Mouse (Mus musculus) heart, embryonic 15.5 days (tissue): Measurements from ENCODE around the gene Braf. TPM values are rescaled to one million over a fixed set of nuclear protein-coding genes. Genes with fewer than 3 reads are reported as not detected.
"Not testable (repeated sequence)": the region's sequence is repeated elsewhere in the genome, so short reads cannot be mapped to it uniquely, and the experiment has no call there.

Experiments
- ATAC-seq: fragments of 200-750 bp; cut with Nextera tagmentation; replicated peaks from 2 replicates; pipeline ENCODE4 v1.8.0; 2017; ENCODE audit warnings: low read depth, moderate TSS enrichment; ENCODE audit not compliant: insufficient number of reproducible peaks, insufficient read depth, low FRiP score
- H3K27ac ChIP-seq: fragments of 300-500 bp; sonication (generic); 2 replicates; pipeline ENCODE4 v1.5.1; 2015; ENCODE audit warnings: mild to moderate bottlenecking, inconsistent platforms
- H3K27me3 ChIP-seq: fragments of 300-500 bp; sonication (generic); 2 replicates; pipeline ENCODE4 v1.6.1; 2015; ENCODE audit warnings: inconsistent platforms
- H3K36me3 ChIP-seq: fragments of 300-500 bp; sonication (generic); 2 replicates; pipeline ENCODE4 v1.6.1; 2015; ENCODE audit warnings: mild to moderate bottlenecking, inconsistent platforms
- H3K4me1 ChIP-seq: fragments of 300-500 bp; sonication (generic); replicated peaks from 2 replicates; pipeline ENCODE4 v1.6.1; 2015; ENCODE audit warnings: inconsistent platforms
- H3K4me2 ChIP-seq: fragments of 300-500 bp; sonication (generic); 2 replicates; pipeline ENCODE4 v1.6.1; 2015; ENCODE audit warnings: inconsistent platforms, mild to moderate bottlenecking, moderate library complexity
- H3K4me3 ChIP-seq: fragments of 300-500 bp; sonication (generic); 2 replicates; pipeline ENCODE4 v1.5.1; 2015; ENCODE audit warnings: mild to moderate bottlenecking, inconsistent platforms
- H3K9ac ChIP-seq: fragments of 300-500 bp; sonication (generic); 2 replicates; pipeline ENCODE4 v1.6.1; 2015; ENCODE audit warnings: mild to moderate bottlenecking, inconsistent platforms
- H3K9me3 ChIP-seq: fragments of 300-500 bp; sonication (generic); replicated peaks from 2 replicates; pipeline ENCODE4 v1.6.1; 2016; ENCODE audit warnings: inconsistent platforms
- WGBS: fragments of 180-500 bp; shearing (Covaris S2); methylation state at CpG from one replicate; pipeline ENCODE4 v1.1.7; 2015; ENCODE audit warnings: mixed read lengths; 5-methylcytosine and 5-hydroxymethylcytosine counted together
- polyA plus RNA-seq: library from polyadenylated mRNA; unstranded; fragments of >200 nt; fragmentation: Nextera tagmentation; extraction: Ambion mirVana; gene quantifications from 2 replicates; pipeline ENCODE4 v1.2.1, GENCODE M21; 2015

The Braf gene
- polyA plus RNA-seq, 1 experiment from 2014 or later: 8.7 TPM

DNA sequence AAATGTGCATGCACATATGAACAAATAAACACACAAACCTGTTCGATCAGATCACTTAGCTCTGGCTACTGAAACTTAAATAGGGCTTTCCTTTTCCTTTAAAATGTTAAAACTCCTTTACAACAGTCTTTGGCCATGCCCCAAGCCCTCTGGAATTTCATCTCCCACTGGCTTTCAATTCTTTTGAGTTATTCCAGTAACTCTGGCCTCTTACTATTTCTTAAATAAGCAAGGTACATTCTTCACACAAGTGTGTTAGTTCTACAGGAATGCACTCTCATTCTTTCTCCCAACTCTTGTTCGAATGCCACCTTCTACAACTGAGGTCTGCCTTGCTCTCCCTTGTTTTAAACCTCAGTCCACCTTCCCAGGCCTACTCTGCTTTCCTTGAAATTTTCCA is 8.2 kb downstream of the Braf start:
- Histone ChIP-seq H3K36me3 (no peaks in the 10 kb centered on the region), H3K9me3 (no peaks in the 10 kb centered on the region), H3K27me3 (no peaks in the 10 kb centered on the region), H3K9ac (no peak overlapping the region), H3K4me2 (no peak overlapping the region), H3K4me3 (no peak overlapping the region), H3K4me1 (peaks cover 11% of the 10 kb centered on the region), H3K27ac (no peak overlapping the region)
- no peak for ATAC-seq
- 84% methylated on average over 2 of the region's 2 CpGs for WGBS

DNA sequence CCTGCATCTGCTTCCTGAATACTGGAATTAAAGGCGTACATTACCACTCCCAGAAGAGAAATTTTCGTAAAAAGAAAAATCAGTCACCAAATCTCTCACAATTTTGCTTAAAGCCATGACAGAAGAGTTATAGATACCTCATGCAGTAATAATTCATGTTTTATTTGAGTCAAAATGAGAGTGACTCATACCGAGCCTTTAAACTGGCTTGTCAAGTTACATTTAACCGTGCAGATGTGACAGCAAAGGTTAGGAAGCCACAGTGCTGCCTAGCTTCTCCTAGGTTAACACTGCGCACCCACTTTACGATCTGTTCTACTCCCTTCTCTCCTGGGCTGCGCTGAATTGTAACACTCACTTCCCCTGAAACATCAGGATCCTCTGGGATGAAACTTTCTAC is 10.9 kb downstream of the Braf start:
- Histone ChIP-seq H3K4me2 (no peak overlapping the region), H3K4me1 (peaks cover 2% of the 10 kb centered on the region; the same call in 1 of the 2 replicates), H3K4me3 (no peak overlapping the region), H3K27me3 (no peaks in the 10 kb centered on the region), H3K36me3 (no peaks in the 10 kb centered on the region), H3K9ac (no peak overlapping the region), H3K9me3 (no peaks in the 10 kb centered on the region), H3K27ac (no peak overlapping the region)
- no peak for ATAC-seq
- WGBS: 76% methylated on average over 7 of the region's 7 CpGs

DNA sequence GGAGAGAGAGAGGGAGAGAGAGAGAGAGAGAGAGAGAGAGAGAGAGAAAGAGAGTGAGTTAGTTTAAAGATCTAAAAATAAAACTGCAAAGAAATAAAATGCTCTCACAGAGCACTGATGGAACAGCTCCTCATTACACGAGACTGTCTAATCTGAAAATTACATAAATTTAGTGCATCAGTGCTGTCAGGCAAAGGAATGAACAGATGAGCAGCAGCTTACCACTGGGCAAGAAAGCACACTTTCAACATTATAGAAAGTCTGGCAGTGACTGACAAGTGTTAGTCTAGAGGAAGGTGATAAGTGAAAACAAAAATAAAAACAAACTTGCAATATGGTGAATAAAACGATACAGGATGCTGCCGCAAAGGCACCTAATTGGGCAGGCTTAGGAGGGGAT is 11.9 kb downstream of the Braf start:
- ATAC-seq: no peak
- Histone ChIP-seq H3K4me1 (peaks cover 2% of the 10 kb centered on the region; the same call in 1 of the 2 replicates), H3K9me3 (no peaks in the 10 kb centered on the region), H3K36me3 (no peaks in the 10 kb centered on the region), H3K9ac (no peak overlapping the region), H3K4me2 (no peak overlapping the region), H3K4me3 (no peak overlapping the region), H3K27ac (no peak overlapping the region), H3K27me3 (no peaks in the 10 kb centered on the region)
- WGBS: 69% methylated on average over 3 of the region's 3 CpGs

DNA sequence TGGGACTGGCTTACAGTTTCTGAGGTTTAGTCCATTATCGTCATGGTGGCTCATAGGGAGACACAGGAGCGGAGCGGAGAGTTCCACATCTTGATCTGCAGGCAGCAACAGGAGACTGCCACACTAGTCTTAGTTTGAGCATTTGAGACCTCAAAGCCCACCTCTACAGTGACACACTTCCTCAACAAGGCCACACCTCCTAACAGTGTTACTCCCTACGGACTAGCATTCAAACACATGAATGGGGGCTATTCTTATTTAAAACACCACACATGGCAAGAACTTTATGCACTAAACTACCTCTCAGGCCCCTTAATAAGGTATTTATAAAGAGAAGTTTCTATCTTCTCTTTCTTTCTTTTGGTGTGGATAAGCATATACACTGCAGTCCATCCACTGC is 19.6 kb downstream of the Braf start:
- H3K4me1 ChIP-seq: no peaks in the 10 kb centered on the region
- ATAC-seq: no peak
- H3K9me3 ChIP-seq: no peaks in the 10 kb centered on the region
- H3K27me3 ChIP-seq: no peaks in the 10 kb centered on the region
- no peak overlapping the region for H3K9ac ChIP-seq
- no peak overlapping the region for H3K4me2 ChIP-seq
- H3K4me3 ChIP-seq: no peak overlapping the region
- WGBS: 94% methylated on average over 4 of the region's 4 CpGs
- no peaks in the 10 kb centered on the region for H3K36me3 ChIP-seq
- H3K27ac ChIP-seq: no peak overlapping the region

DNA sequence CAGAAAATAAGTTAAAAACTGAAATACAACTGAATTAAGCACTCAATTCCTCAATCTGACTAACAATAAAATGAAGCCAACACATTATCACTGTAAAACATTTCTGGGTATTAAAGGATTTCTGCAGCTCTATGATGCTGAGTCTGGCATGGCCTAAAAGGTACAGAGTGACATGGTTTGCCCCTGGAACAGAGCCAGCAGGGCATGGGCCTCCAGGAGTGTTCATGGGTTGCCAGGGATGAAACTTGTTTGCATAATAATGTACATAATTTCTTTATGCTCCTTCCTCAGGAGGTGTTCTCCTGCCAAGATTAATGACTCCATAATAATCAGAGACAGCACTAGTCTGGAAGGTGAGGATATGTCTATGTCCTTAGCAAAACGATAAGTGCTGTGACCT is 32.1 kb downstream of the Braf start:
- H3K4me1 ChIP-seq: no peaks in the 10 kb centered on the region

DNA sequence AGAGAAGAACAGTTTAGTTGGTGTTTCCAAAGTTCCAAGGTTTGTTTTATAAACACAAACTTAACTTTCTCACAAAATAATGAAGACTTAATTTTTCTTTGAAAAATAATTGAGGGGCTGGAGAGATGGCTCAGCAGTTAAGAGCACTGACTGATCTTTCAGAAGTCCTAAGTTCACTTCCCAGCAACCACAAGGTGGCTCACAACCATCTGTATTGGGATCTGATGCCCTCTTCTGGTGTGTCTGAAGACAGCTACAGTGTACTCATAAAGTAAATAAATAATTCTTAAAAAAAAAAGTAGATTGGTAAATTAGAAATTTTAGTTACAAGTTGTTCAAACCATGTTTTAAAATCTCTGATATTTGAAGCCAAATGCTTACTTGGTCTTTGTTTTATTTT is 38.4 kb downstream of the Braf start:
- H3K9ac ChIP-seq, ATAC-seq, H3K4me2 ChIP-seq, H3K4me1 ChIP-seq, H3K4me3 ChIP-seq, H3K27me3 ChIP-seq, H3K36me3 ChIP-seq, H3K27ac ChIP-seq, H3K9me3 ChIP-seq: not testable (repeated sequence)

More for the DNA sequence above, 32.1 kb downstream of the Braf start:
- Histone ChIP-seq H3K27me3 (no peaks in the 10 kb centered on the region), H3K4me2 (no peak overlapping the region), H3K4me3 (no peak overlapping the region), H3K27ac (no peak overlapping the region), H3K36me3 (no peaks in the 10 kb centered on the region), H3K9ac (no peak overlapping the region), H3K9me3 (no peaks in the 10 kb centered on the region)
- ATAC-seq: no peak
- 84% methylated on average over 1 of the region's 1 CpGs for WGBS

DNA sequence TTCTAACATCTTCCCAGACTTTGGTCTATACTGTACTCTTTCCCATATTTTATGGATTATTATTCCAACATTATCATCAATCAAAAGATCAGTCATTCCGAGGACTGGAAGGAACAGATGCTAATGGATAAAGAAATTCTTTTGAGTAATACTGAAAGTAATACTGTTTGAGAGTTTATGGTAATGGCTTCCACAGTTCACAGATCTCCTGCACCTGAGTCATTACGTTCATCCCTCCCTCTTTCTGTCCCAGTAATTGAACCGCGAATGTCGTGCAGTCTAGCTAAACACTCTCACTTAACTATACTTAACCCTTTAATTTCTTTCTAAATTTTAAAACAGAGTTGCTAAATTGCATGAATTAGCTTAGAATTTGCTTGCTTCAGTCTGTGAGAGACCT is 43.5 kb downstream of the Braf start:
- ATAC-seq: no peak
- Histone ChIP-seq H3K27ac (no peak overlapping the region), H3K9ac (no peak overlapping the region), H3K4me3 (no peak overlapping the region), H3K9me3 (no peaks in the 10 kb centered on the region), H3K36me3 (peaks cover 9% of the 10 kb centered on the region), H3K27me3 (no peaks in the 10 kb centered on the region), H3K4me1 (no peaks in the 10 kb centered on the region), H3K4me2 (no peak overlapping the region)
- 82% methylated on average over 5 of the region's 5 CpGs for WGBS

DNA sequence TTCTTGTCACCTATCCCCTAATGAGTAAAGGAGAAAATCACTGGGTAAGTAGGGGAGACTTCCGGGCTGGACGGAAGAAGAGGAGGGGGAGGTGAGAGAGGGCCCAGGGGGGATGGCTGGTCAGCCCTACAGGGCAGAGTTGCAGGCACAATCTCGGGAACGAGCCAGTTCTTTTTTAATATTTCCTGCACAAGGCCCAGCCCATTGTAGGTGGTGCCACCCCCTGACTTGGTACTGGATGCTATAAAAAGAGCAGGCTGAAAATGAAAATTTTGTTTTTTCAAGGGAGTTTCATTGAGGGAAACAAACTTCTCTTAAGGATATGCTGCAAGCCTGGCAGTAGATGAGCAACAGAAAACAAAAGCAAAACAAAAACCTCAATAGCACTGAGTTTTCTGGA is 44.7 kb downstream of the Braf start:
- Histone ChIP-seq H3K9me3 (no peaks in the 10 kb centered on the region), H3K27ac (no peak overlapping the region), H3K9ac (no peak overlapping the region), H3K36me3 (peaks cover 15% of the 10 kb centered on the region), H3K4me1 (no peaks in the 10 kb centered on the region), H3K27me3 (no peaks in the 10 kb centered on the region), H3K4me2 (no peak overlapping the region), H3K4me3 (no peak overlapping the region)
- WGBS: 25% methylated on average over 4 of the region's 4 CpGs
- no peak for ATAC-seq

DNA sequence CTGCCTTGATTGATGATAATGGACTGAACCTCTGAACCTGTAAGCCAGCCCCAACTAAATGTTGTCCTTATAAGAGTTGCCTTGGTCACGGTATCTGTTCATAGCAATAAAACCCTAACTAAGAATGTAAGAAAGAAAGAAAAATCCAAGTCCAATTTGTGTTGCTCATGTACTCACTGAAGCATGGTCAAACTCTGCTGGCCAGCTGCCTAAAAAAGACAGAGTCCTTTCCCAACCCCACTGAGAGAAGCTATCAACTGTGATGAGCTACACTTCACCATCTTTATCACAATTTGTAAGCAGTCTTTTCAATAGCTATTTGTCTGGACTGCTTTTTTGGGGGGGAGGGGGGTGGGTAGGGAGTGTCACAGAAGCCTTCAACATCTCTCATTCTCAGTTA is 47.0 kb downstream of the Braf start:
- no peak overlapping the region for H3K4me2 ChIP-seq
- peaks cover 15% of the 10 kb centered on the region for H3K36me3 ChIP-seq
- H3K27ac ChIP-seq: no peak overlapping the region
- ATAC-seq: no peak
- H3K4me3 ChIP-seq: no peak overlapping the region
- no peaks in the 10 kb centered on the region for H3K4me1 ChIP-seq
- 96% methylated on average over 1 of the region's 1 CpGs for WGBS
- no peaks in the 10 kb centered on the region for H3K27me3 ChIP-seq
- H3K9ac ChIP-seq: no peak overlapping the region
- no peaks in the 10 kb centered on the region for H3K9me3 ChIP-seq

DNA sequence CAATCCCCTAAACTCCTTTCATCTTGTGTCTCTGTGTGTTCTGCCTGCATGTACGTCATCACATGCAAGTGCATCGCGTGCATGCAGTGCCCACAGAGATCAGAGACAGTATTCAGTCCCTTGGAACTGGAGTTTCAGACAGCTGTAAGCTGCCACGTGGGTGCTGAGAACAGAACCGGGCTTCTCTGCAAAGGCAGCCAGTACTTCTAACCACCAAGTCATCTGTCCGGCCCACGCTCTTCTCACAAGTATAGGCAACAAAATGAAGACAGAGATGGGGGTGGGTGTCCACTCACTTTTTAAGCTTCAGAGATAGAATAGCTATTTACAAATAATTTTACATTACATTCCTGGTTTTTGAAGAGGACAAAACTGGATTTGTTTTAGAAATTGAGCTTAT is 50.2 kb downstream of the Braf start:
- H3K36me3 ChIP-seq: peaks cover 15% of the 10 kb centered on the region
- H3K4me3 ChIP-seq: no peak overlapping the region
- H3K9ac ChIP-seq: no peak overlapping the region
- no peak overlapping the region for H3K4me2 ChIP-seq
- no peaks in the 10 kb centered on the region for H3K9me3 ChIP-seq
- no peak for ATAC-seq
- 84% methylated on average over 7 of the region's 7 CpGs for WGBS
- no peak overlapping the region for H3K27ac ChIP-seq
- no peaks in the 10 kb centered on the region for H3K27me3 ChIP-seq
- H3K4me1 ChIP-seq: no peaks in the 10 kb centered on the region

DNA sequence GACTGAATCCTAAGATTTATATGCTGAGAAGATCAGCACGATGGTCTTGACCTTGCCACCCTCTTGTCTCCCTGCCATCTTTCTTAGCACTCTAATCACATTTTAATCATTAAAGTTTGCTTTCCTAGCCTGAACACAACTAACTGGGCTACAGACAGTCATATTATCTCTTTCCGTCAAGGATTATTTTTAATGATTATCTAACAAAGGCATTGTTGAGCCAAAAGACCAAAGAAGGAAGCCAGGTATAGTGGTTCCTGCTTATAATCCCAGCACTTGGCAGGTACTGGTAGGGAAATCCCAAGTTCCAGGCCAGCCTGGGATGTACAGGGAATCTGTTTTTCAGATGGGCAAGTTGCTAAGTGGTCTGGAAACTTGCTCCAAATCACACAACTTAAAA is 114.0 kb downstream of the Braf start:
- H3K4me1 ChIP-seq: peaks cover 8% of the 10 kb centered on the region
- ATAC-seq: no peak
- H3K27ac ChIP-seq: no peak overlapping the region
- H3K4me3 ChIP-seq: no peak overlapping the region
- WGBS: 95% methylated on average over 2 of the region's 2 CpGs
- H3K36me3 ChIP-seq: peaks cover 30% of the 10 kb centered on the region
- H3K9ac ChIP-seq: no peak overlapping the region
- H3K27me3 ChIP-seq: no peaks in the 10 kb centered on the region
- H3K4me2 ChIP-seq: no peak overlapping the region
- no peaks in the 10 kb centered on the region for H3K9me3 ChIP-seq

DNA sequence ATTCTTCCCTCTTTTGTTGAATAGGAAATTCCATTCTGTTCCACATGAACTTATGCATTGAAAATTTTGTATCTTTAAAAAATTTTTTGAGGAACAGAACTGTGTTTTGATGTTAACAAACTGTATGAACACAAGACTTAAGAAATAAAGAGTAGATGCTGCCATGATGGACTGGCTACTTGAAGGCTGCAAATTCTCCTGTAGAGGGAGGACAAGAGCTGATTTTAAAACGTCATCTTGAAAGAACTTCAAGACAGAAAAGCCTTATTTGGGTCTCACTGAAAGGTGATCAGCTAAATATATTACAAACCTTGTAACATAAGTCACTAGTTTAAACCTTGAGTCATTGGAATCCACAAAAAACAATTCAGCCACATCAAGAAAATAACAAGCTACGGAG is 115.1 kb downstream of the Braf start:
- Histone ChIP-seq H3K36me3 (peaks cover 19% of the 10 kb centered on the region), H3K4me1 (peaks cover 17% of the 10 kb centered on the region), H3K9me3 (no peaks in the 10 kb centered on the region), H3K27me3 (no peaks in the 10 kb centered on the region), H3K27ac (no peak overlapping the region), H3K4me3 (no peak overlapping the region), H3K9ac (no peak overlapping the region), H3K4me2 (no peak overlapping the region)
- WGBS: 61% methylated on average over 2 of the region's 2 CpGs
- ATAC-seq: no peak

DNA sequence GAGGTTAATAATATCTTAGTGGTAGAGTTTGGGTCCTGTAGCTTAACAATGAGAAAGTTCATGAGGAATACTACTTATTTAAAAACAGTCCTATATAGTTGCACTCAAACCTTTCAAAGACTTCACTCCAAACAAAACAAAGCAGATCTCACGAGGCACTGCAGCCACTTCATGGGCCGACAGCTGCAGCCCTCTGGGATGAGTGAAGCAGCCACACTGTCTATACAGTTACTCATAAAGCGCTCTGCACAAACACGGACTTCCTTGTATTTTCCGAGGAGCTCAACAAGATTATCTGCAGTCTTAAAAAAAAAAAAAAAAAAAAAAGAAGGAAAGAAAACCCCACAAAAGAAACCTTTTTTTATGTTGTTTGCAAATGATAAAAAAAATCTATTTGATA is 117.9 kb downstream of the Braf start:
- Histone ChIP-seq H3K27ac (no peak overlapping the region), H3K9me3 (no peaks in the 10 kb centered on the region), H3K4me3 (no peak overlapping the region), H3K36me3 (peaks cover 11% of the 10 kb centered on the region; the same call in 1 of the 2 replicates), H3K4me1 (peaks cover 17% of the 10 kb centered on the region), H3K4me2 (no peak overlapping the region), H3K9ac (no peak overlapping the region), H3K27me3 (no peaks in the 10 kb centered on the region)
- no peak for ATAC-seq
- 51% methylated on average over 5 of the region's 5 CpGs for WGBS
